Mouse (Mus musculus) kidney, adult 9 months (tissue): Measurements from ENCODE around the gene Lrig1.
A peak's percentile ranks its signal among the peaks of the same experiment; 100 is the strongest.

ENCODE experiments used
- DNase-seq: peaks from one replicate; pipeline ENCODE4 v3.0.0; 2022

The Lrig1 gene

GRCm38 (mm10) chr6:94698509-94699172, 1.3 kb downstream of the Lrig1 start:
- no peak for DNase-seq

- no peak for DNase-seq
These were observed 2.5 kb downstream of the Lrig1 start for GRCm38 (mm10) chr6:94697423-94697822.

- DNase-seq: no peak
These were observed 3.5 kb downstream of the Lrig1 start for GRCm38 (mm10) chr6:94696182-94697080.

- no peak for DNase-seq
These were observed 4.6 kb downstream of the Lrig1 start for GRCm38 (mm10) chr6:94695121-94695930.

- DNase-seq: no peak
These were observed 5.5 kb downstream of the Lrig1 start for GRCm38 (mm10) chr6:94694481-94694880.

- no peak for DNase-seq
These were observed 6.9 kb downstream of the Lrig1 start for GRCm38 (mm10) chr6:94693091-94693490.

- no peak for DNase-seq
These were observed 8.0 kb downstream of the Lrig1 start for GRCm38 (mm10) chr6:94692003-94692402.

GRCm38 (mm10) chr6:94690247-94690646, 9.7 kb downstream of the Lrig1 start:
- DNase-seq: no peak

GRCm38 (mm10) chr6:94688722-94689121, 11.2 kb downstream of the Lrig1 start:
- DNase-seq: peak; percentile 63

GRCm38 (mm10) chr6:94686048-94686447, 13.9 kb downstream of the Lrig1 start:
- DNase-seq: no peak

- no peak for DNase-seq
These were observed 14.3 kb downstream of the Lrig1 start for GRCm38 (mm10) chr6:94685611-94686010.

- DNase-seq: no peak
These were observed 15.0 kb downstream of the Lrig1 start for GRCm38 (mm10) chr6:94684844-94685557.

- DNase-seq: no peak
These were observed 16.3 kb downstream of the Lrig1 start for GRCm38 (mm10) chr6:94683701-94684100.

- DNase-seq: no peak
These were observed 17.7 kb downstream of the Lrig1 start for GRCm38 (mm10) chr6:94682270-94682618.

GRCm38 (mm10) chr6:94681446-94682269, 18.3 kb downstream of the Lrig1 start:
- DNase-seq: no peak

- DNase-seq: peak; percentile 69
These were observed 19.1 kb downstream of the Lrig1 start for GRCm38 (mm10) chr6:94680760-94681445.

GRCm38 (mm10) chr6:94679249-94679648, 20.7 kb downstream of the Lrig1 start:
- no peak for DNase-seq

GRCm38 (mm10) chr6:94678377-94679164, 21.4 kb downstream of the Lrig1 start:
- no peak for DNase-seq

GRCm38 (mm10) chr6:94677448-94677847, 22.5 kb downstream of the Lrig1 start:
- no peak for DNase-seq

GRCm38 (mm10) chr6:94676840-94677239, 23.1 kb downstream of the Lrig1 start:
- no peak for DNase-seq
